Mouse (Mus musculus) thymus, postnatal 4 days (tissue): ENCODE results near the gene Arpc2.

Experiments used
- DNase-seq: peaks from one replicate; pipeline ENCODE4 v3.0.0; 2021

The Arpc2 gene

GRCm38 (mm10) chr1:74239618-74240017, 3.7 kb downstream of the Arpc2 start:
- peak; percentile 38 for DNase-seq

- no peak for DNase-seq
These were observed 4.4 kb downstream of the Arpc2 start for GRCm38 (mm10) chr1:74240311-74240710.

- no peak for DNase-seq
These were observed 4.9 kb downstream of the Arpc2 start for GRCm38 (mm10) chr1:74240832-74241231.

- DNase-seq = no peak
These were observed 9.6 kb downstream of the Arpc2 start for GRCm38 (mm10) chr1:74245525-74245924.

GRCm38 (mm10) chr1:74248799-74249198, 12.9 kb downstream of the Arpc2 start:
- peak; percentile 47 for DNase-seq

- DNase-seq = peak; percentile 54
These were observed 13.6 kb downstream of the Arpc2 start for GRCm38 (mm10) chr1:74249331-74249980.

GRCm38 (mm10) chr1:74250096-74250495, 14.2 kb downstream of the Arpc2 start:
- no peak for DNase-seq

- no peak for DNase-seq
These were observed 19.9 kb downstream of the Arpc2 start for GRCm38 (mm10) chr1:74255704-74256345.

GRCm38 (mm10) chr1:74256782-74257181, 20.9 kb downstream of the Arpc2 start:
- no peak for DNase-seq

GRCm38 (mm10) chr1:74262510-74262909, 26.6 kb downstream of the Arpc2 start:
- DNase-seq = no peak

- no peak for DNase-seq
These were observed 32.9 kb downstream of the Arpc2 start for GRCm38 (mm10) chr1:74268750-74269149.

GRCm38 (mm10) chr1:74271659-74272058, 35.8 kb downstream of the Arpc2 start:
- no peak for DNase-seq

- no peak for DNase-seq
These were observed 39.1 kb downstream of the Arpc2 start for GRCm38 (mm10) chr1:74275015-74275414.

- no peak for DNase-seq
These were observed 41.2 kb downstream of the Arpc2 start for GRCm38 (mm10) chr1:74277041-74277440.

- no peak for DNase-seq
These were observed 42.1 kb downstream of the Arpc2 start for GRCm38 (mm10) chr1:74277883-74278537.

GRCm38 (mm10) chr1:74278538-74278937, 42.7 kb downstream of the Arpc2 start, which contains the start of gene Gpbar1:
TSS of gene Gpbar1 (plus strand) at chr1:74278550.
- no peak for DNase-seq

GRCm38 (mm10) chr1:74278988-74279387, 43.1 kb downstream of the Arpc2 start:
- no peak for DNase-seq

GRCm38 (mm10) chr1:74280591-74281325, 44.9 kb downstream of the Arpc2 start:
- DNase-seq = no peak

- DNase-seq = no peak
These were observed 45.5 kb downstream of the Arpc2 start for GRCm38 (mm10) chr1:74281372-74281771.

GRCm38 (mm10) chr1:74281886-74282285, 46.0 kb downstream of the Arpc2 start:
- no peak for DNase-seq

GRCm38 (mm10) chr1:74282896-74283625, 47.2 kb downstream of the Arpc2 start:
- no peak for DNase-seq

GRCm38 (mm10) chr1:74283686-74284463, 48.0 kb downstream of the Arpc2 start:
- peak; percentile 67 for DNase-seq
